Comparison of ENCODE assay signal across 9 mouse cellular contexts in the genomic region with DNA sequence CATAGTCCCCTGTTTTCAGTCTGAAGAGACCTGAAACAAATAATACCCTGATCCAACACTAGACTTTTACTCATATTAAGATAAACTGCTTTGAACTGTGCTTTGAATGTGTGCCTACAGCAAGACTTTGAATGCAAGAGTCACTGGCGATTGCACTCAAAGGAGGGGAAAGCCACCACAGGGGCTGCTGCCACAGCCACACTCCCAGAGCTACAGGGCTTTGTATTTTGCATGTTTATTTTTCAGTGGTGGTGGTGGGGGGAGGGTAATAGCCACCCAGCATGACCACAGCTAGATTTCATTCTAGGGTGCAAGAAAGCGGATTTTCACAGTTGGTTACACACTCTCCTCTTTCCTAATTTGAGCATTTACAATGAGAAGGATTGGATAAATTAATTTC. TPM values are rescaled to one million over a fixed set of nuclear protein-coding genes. Genes with fewer than 3 reads are reported as not detected.
DNase-seq lines count a peak whose midpoint lies in the region; ATAC-seq and TF ChIP-seq lines count a peak whose summit lies in the region.
"Had no signal": no experiment of that assay in that cellular context is flagged by ENCODE, and none has a peak within 500 bp of the region (broad histone marks: within the 10 kb centered on the region; RNA-seq: fewer than 3 reads in every experiment).

No protein-coding gene starts in this region.

- 26% methylated on average over 2 of the region's 2 CpGs for WGBS in kidney, embryonic 14.5 days
- WGBS in hindbrain, embryonic 10.5 days, result 3% methylated on average over 2 of the region's 2 CpGs
- 24% methylated on average over 2 of the region's 2 CpGs for WGBS in midbrain, embryonic 15.5 days
- 57% methylated on average over 2 of the region's 2 CpGs for WGBS in thymus, adult 2 months

- no peak for DNase-seq in kidney, postnatal 4 days
- DNase-seq in hindbrain, embryonic 10.5 days (ENCODE audit: low spot score), result no peak
- no peak for DNase-seq in adrenal gland, adult 8-10 months
- DNase-seq in thymus, adult 2 months, result no peak
- DNase-seq in adrenal gland, postnatal 14 days, result no peak

- no peak for TF ChIP-seq CTCF in bone marrow macrophage, adult 2 months (IDR thresholded peaks at IDR 0.05; ENCODE audit: low read depth, low read length)
- TF ChIP-seq CTCF in thymus, adult 2 months (IDR thresholded peaks at IDR 0.05; ENCODE audit: borderline replicate concordance, control insufficient read depth, extremely low read depth, insufficient read depth, low read length, poor library complexity), result no peak

- no peaks in the 10 kb centered on the region for H3K9me3 ChIP-seq in kidney, embryonic 14.5 days (ENCODE audit: control insufficient read depth, low read length)
- H3K9me3 ChIP-seq in hindbrain, embryonic 10.5 days, result no peaks in the 10 kb centered on the region
- H3K9me3 ChIP-seq in midbrain, embryonic 15.5 days, result no peaks in the 10 kb centered on the region
- H3K9me3 ChIP-seq: G1E had no signal

- H3K9ac ChIP-seq in kidney, embryonic 14.5 days (ENCODE audit: low read depth, low read length), result no peak overlapping the region
- H3K9ac ChIP-seq in midbrain, embryonic 15.5 days, result no peak overlapping the region

- no peaks in the 10 kb centered on the region; the same call in 1 of the 2 replicates for H3K27me3 ChIP-seq in kidney, embryonic 14.5 days (ENCODE audit: control insufficient read depth, insufficient read depth, low read length)
- no peaks in the 10 kb centered on the region for H3K27me3 ChIP-seq in hindbrain, embryonic 10.5 days (ENCODE audit: insufficient read depth, poor library complexity, severe bottlenecking)
- H3K27me3 ChIP-seq in midbrain, embryonic 15.5 days (replicated peaks), result no peaks in the 10 kb centered on the region
- H3K27me3 ChIP-seq in thymus, adult 2 months (ENCODE audit: control insufficient read depth, insufficient read depth, low read length), result peaks cover 5% of the 10 kb centered on the region; the same call in 1 of the 2 replicates

- no peak for TF ChIP-seq POLR2A in bone marrow macrophage, adult 2 months (IDR thresholded peaks at IDR 0.05; ENCODE audit: borderline replicate concordance, low read depth, low read length)
- no peak for TF ChIP-seq POLR2A in thymus, adult 2 months (IDR thresholded peaks at IDR 0.05; ENCODE audit: control insufficient read depth, extremely low read depth, insufficient read depth, low read length, poor library complexity)

- H3K36me3 ChIP-seq in kidney, embryonic 14.5 days (ENCODE audit: control insufficient read depth, insufficient read depth, low read length), result no peaks in the 10 kb centered on the region
- H3K36me3 ChIP-seq in hindbrain, embryonic 10.5 days, result no peaks in the 10 kb centered on the region
- no peaks in the 10 kb centered on the region for H3K36me3 ChIP-seq in midbrain, embryonic 15.5 days (replicated peaks)
- H3K36me3 ChIP-seq in thymus, adult 2 months (ENCODE audit: control insufficient read depth, insufficient read depth, low read length), result no peaks in the 10 kb centered on the region
- H3K36me3 ChIP-seq: G1E had no signal

- ATAC-seq in kidney, embryonic 14.5 days (ENCODE audit: low FRiP score, low TSS enrichment), result no peak
- no peak for ATAC-seq in midbrain, embryonic 15.5 days (replicated peaks)

- H3K4me2 ChIP-seq in kidney, embryonic 14.5 days (replicated peaks; ENCODE audit: low read depth, low read length), result peak overlapping the region; percentile 87
- peak overlapping the region; percentile 84; the same call in 1 of the 2 replicates for H3K4me2 ChIP-seq in midbrain, embryonic 15.5 days

- no peak overlapping the region for H3K4me3 ChIP-seq in kidney, embryonic 14.5 days (ENCODE audit: low read length)
- no peak overlapping the region; the same call in none of the 2 replicates for H3K4me3 ChIP-seq in bone marrow macrophage, adult 2 months (ENCODE audit: insufficient read depth, low read length)
- H3K4me3 ChIP-seq in hindbrain, embryonic 10.5 days, result peak overlapping the region; percentile 70
- H3K4me3 ChIP-seq in midbrain, embryonic 15.5 days, result no peak overlapping the region
- no peak overlapping the region for H3K4me3 ChIP-seq in thymus, adult 2 months (ENCODE audit: control insufficient read depth, insufficient read depth, low read length)

- peak overlapping the region; percentile 71; the same call in 1 of the 2 replicates for H3K27ac ChIP-seq in kidney, embryonic 14.5 days (ENCODE audit: low read depth, low read length)
- peak overlapping the region; percentile 100 for H3K27ac ChIP-seq in bone marrow macrophage, adult 2 months (ENCODE audit: insufficient read depth, low read depth, low read length)
- H3K27ac ChIP-seq in hindbrain, embryonic 10.5 days, result peak overlapping the region; percentile 95
- peak overlapping the region; percentile 8; the same call in 1 of the 2 replicates for H3K27ac ChIP-seq in midbrain, embryonic 15.5 days
- H3K27ac ChIP-seq in thymus, adult 2 months (ENCODE audit: control insufficient read depth, insufficient read depth, low read length), result no peak overlapping the region

- peaks cover 7% of the 10 kb centered on the region; the same call in 1 of the 2 replicates for H3K4me1 ChIP-seq in kidney, embryonic 14.5 days (ENCODE audit: control insufficient read depth, insufficient read depth, low read length)
- peaks cover 10% of the 10 kb centered on the region for H3K4me1 ChIP-seq in bone marrow macrophage, adult 2 months (ENCODE audit: control insufficient read depth, insufficient read depth, low read length)
- peaks cover 37% of the 10 kb centered on the region for H3K4me1 ChIP-seq in hindbrain, embryonic 10.5 days (replicated peaks)
- H3K4me1 ChIP-seq in midbrain, embryonic 15.5 days, result peaks cover 47% of the 10 kb centered on the region
- H3K4me1 ChIP-seq in thymus, adult 2 months (replicated peaks; ENCODE audit: control insufficient read depth, insufficient read depth, low read length), result peaks cover 19% of the 10 kb centered on the region

RNA-seq across cellular contexts. Expression of gene Zeb2, which starts 2.6 kb away (rescaled TPM):
- 41.2 and 52.2 TPM in 2 replicates for polyA plus RNA-seq in kidney, embryonic 14.5 days (2014; fragmentation: Nextera tagmentation; extraction: Ambion mirVana)
- polyA plus RNA-seq in bone marrow macrophage, adult 2 months (2012; ENCODE audit: insufficient read depth, insufficient read length, missing spikeins), result 368 and 388 TPM in 2 replicates
- polyA plus RNA-seq in hindbrain, embryonic 10.5 days (2016; fragmentation: Nextera tagmentation; extraction: Ambion mirVana), result 49.3 and 54.1 TPM in 2 replicates
- polyA plus RNA-seq in midbrain, embryonic 15.5 days (2015; fragmentation: Nextera tagmentation; extraction: Ambion mirVana), result 30.8 and 31.5 TPM in 2 replicates
- total RNA-seq in adrenal gland, adult 8-10 months (2022), result 100 to 1,000 TPM; 131 to 156 (median 144) TPM
- 6.5 and 8.7 TPM in 2 replicates for polyA plus RNA-seq in thymus, adult 2 months (2012; rRNA removed)
- total RNA-seq in adrenal gland, postnatal 14 days (2021), result 153 and 158 TPM in 2 replicates
